Mouse (Mus musculus) thymus, adult 2 months (tissue): ENCODE data around the gene Ppm1n.

Experiments
- CTCF ChIP-seq: fragments of 200-500 bp; IDR thresholded peaks from 2 replicates; pipeline ENCODE4 v1.5.1; 2012; ENCODE audit warnings: mild to moderate bottlenecking, control low read depth, low read length, moderate library complexity, borderline replicate concordance; ENCODE audit not compliant: control insufficient read depth, poor library complexity, insufficient read depth; ENCODE audit errors: extremely low read depth
- POLR2A ChIP-seq: fragments of 200-500 bp; IDR thresholded peaks from 2 replicates; pipeline ENCODE4 v1.6.1; 2012; ENCODE audit warnings: mild to moderate bottlenecking, low read length, control low read depth, moderate library complexity; ENCODE audit not compliant: control insufficient read depth, poor library complexity, insufficient read depth; ENCODE audit errors: extremely low read depth

DNA sequence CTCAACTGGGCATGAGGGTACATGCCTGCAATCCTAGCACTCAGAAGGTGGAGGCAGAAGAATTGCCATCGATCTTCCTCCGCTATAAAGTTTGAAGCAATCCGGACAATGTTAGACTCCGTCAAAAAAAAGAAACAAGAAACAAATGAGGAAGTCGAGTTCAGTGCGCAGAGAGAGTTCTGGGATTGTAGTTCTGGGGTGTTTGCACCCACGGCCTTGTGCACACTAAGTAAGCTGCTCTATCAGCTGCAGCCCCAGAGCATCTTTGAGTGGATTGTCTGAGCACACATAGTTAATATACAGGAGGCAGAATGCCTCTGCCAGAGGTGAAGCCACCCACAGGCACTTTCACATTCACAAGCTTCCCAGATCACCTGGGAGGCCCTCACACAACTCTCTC is 38.8 kb upstream of the Ppm1n start:
- TF ChIP-seq CTCF (no peak), POLR2A (no peak)
